Mouse (Mus musculus) duodenum, adult 2 months (tissue): ENCODE results near the gene Smc5. TPM values are rescaled to one million over a fixed set of nuclear protein-coding genes. Genes with fewer than 3 reads are reported as not detected.

Experiments used
- polyA plus RNA-seq: library from polyadenylated mRNA; depleted of rRNA; stranded (reverse); fragments of >200 nt; gene quantifications from 2 replicates; pipeline ENCODE4 v1.2.3, GENCODE M21; 2012; ENCODE audit warnings: low replicate concordance; rRNA removed

Gene Smc5
- 0.34 and 0.78 TPM in 2 replicates for polyA plus RNA-seq

GRCm38 (mm10) chr19:23273355-23274053 is at the start of gene Smc5:
Gene Smc5 (minus strand): TSS chr19:23273897.

Other genes starting within 250 kb of the Smc5 start
- 10.7 and 12.3 TPM in 2 replicates for gene Klf9, start 132.7 kb downstream of the Smc5 start, polyA plus RNA-seq
- gene Mamdc2, start 174.5 kb upstream of the Smc5 start, polyA plus RNA-seq = 1.8 and 3.6 TPM in 2 replicates